Mouse (Mus musculus): ENCODE data around the gene Mdn1.

Gene Mdn1

GRCm38 (mm10) chr4:32787110-32787509, 130.2 kb downstream of the Mdn1 start:
- no peak for DNase-seq (ENCODE audit: low spot score)

- DNase-seq (ENCODE audit: low spot score): no peak
Measured at GRCm38 (mm10) chr4:32789020-32789419, 132.1 kb downstream of the Mdn1 start.

- DNase-seq (ENCODE audit: low spot score): no peak
Measured at GRCm38 (mm10) chr4:32798976-32799375, 142.1 kb downstream of the Mdn1 start.

- DNase-seq (ENCODE audit: low spot score): peak; percentile 91
Measured at GRCm38 (mm10) chr4:32799966-32800576, 143.2 kb downstream of the Mdn1 start, which contains the start of gene Lyrm2. Gene Lyrm2 (plus strand): TSS chr4:32800253.

GRCm38 (mm10) chr4:32800577-32801170, 143.8 kb downstream of the Mdn1 start:
- no peak for DNase-seq (ENCODE audit: low spot score)

GRCm38 (mm10) chr4:32817478-32817877, 160.6 kb downstream of the Mdn1 start:
- no peak for DNase-seq (ENCODE audit: low spot score)

- no peak for DNase-seq (ENCODE audit: low spot score)
Measured at GRCm38 (mm10) chr4:32820676-32821075, 163.8 kb downstream of the Mdn1 start.

- DNase-seq (ENCODE audit: low spot score): no peak
Measured at GRCm38 (mm10) chr4:32824254-32824653, 167.3 kb downstream of the Mdn1 start.

Data from embryo, embryonic 10 days (tissue).